Mouse (Mus musculus) kidney, embryonic 15.5 days (tissue): ENCODE results near the gene Sorcs2. TPM values are rescaled to one million over a fixed set of nuclear protein-coding genes. Genes with fewer than 3 reads are reported as not detected.
A peak's percentile ranks its signal among the peaks of the same experiment; 100 is the strongest.

ENCODE experiments used
- ATAC-seq: fragments of 200-750 bp; cut with Nextera tagmentation; replicated peaks from 2 replicates; pipeline ENCODE4 v1.8.0; 2017; ENCODE audit warnings: moderate TSS enrichment; ENCODE audit not compliant: low FRiP score
- H3K27ac ChIP-seq: fragments of 300-500 bp; sonication (generic); 2 replicates; pipeline ENCODE4 v1.5.1; 2015; ENCODE audit warnings: mild to moderate bottlenecking, inconsistent platforms
- H3K27me3 ChIP-seq: fragments of 300-500 bp; sonication (generic); 2 replicates; pipeline ENCODE4 v1.6.1; 2015; ENCODE audit warnings: inconsistent platforms
- H3K36me3 ChIP-seq: fragments of 300-500 bp; sonication (generic); 2 replicates; pipeline ENCODE4 v1.6.1; 2015; ENCODE audit warnings: inconsistent platforms
- H3K4me1 ChIP-seq: fragments of 300-500 bp; sonication (generic); 2 replicates; pipeline ENCODE4 v1.6.1; 2015; ENCODE audit warnings: inconsistent platforms
- H3K4me2 ChIP-seq: fragments of 300-500 bp; sonication (generic); 2 replicates; pipeline ENCODE4 v1.6.1; 2015; ENCODE audit warnings: moderate library complexity, mild to moderate bottlenecking, inconsistent platforms
- H3K4me3 ChIP-seq: fragments of 300-500 bp; sonication (generic); replicated peaks from 2 replicates; pipeline ENCODE4 v1.5.1; 2015; ENCODE audit warnings: mild to moderate bottlenecking, inconsistent platforms
- H3K9ac ChIP-seq: fragments of 300-500 bp; sonication (generic); 2 replicates; pipeline ENCODE4 v1.6.1; 2015; ENCODE audit warnings: mild to moderate bottlenecking, inconsistent platforms
- H3K9me3 ChIP-seq: fragments of 300-500 bp; sonication (generic); replicated peaks from 2 replicates; pipeline ENCODE4 v1.6.1; 2016; ENCODE audit warnings: inconsistent platforms
- WGBS: fragments of 180-500 bp; shearing (Covaris S2); methylation state at CpG from one replicate; pipeline ENCODE4 v1.1.7; 2015; ENCODE audit warnings: mixed read lengths; 5-methylcytosine and 5-hydroxymethylcytosine counted together
- polyA plus RNA-seq: library from polyadenylated mRNA; unstranded; fragments of >200 nt; fragmentation: Nextera tagmentation; extraction: Ambion mirVana; gene quantifications from 2 replicates; pipeline ENCODE4 v1.2.1, GENCODE M21; 2015

Sorcs2 gene
- polyA plus RNA-seq = 11.0 and 12.9 TPM in 2 replicates

- Histone ChIP-seq H3K27ac (peak within 1 kb of the TSS; percentile 75), H3K4me2 (peak within 1 kb of the TSS; percentile 100), H3K9me3 (no peaks in the 10 kb centered on the region), H3K4me1 (peaks cover 40% of the 10 kb centered on the region), H3K9ac (peak within 1 kb of the TSS; percentile 71), H3K36me3 (no peaks in the 10 kb centered on the region), H3K27me3 (peaks cover 18% of the 10 kb centered on the region), H3K4me3 (peak within 1 kb of the TSS; percentile 78)
- peak; percentile 81 for ATAC-seq
- WGBS = under 1% methylated on average over 44 of the region's 45 CpGs
These were observed at the start of gene Sorcs2 for GRCm38 (mm10) chr5:36397837-36398282. TSS of gene Sorcs2 (minus strand) at chr5:36398139.

- Histone ChIP-seq H3K9me3 (no peaks in the 10 kb centered on the region), H3K36me3 (no peaks in the 10 kb centered on the region), H3K27me3 (no peaks in the 10 kb centered on the region), H3K4me1 (peaks cover 2% of the 10 kb centered on the region; the same call in 1 of the 2 replicates), H3K4me2 (no peak overlapping the region), H3K27ac (no peak overlapping the region), H3K4me3 (no peak overlapping the region), H3K9ac (no peak overlapping the region)
- WGBS = 51% methylated on average over 9 of the region's 9 CpGs
- ATAC-seq = no peak
These were observed 48.4 kb upstream of the Sorcs2 start for GRCm38 (mm10) chr5:36446166-36446890.

DNA sequence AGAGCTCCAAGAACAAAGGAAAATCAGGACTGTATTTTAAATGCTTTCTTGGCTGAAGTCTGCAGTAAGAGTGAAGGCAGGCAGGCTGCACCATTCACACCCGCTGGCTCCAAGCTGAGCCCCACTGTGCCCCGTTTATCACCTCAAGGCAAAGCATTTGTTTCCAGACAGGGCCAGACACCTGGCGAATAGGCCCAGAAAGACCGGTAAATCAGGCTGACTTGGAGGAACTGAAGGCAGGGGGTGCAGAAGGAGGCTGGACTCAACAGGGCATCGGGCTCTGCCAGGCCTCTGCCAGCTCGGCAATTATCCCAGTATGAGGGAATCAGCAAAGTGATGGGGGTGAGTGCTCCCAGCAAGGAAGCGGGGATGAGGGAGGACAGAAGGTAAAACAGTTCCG lies 47.1 kb upstream of the Sorcs2 start:
- no peaks in the 10 kb centered on the region for H3K9me3 ChIP-seq
- H3K27ac ChIP-seq = no peak overlapping the region
- H3K36me3 ChIP-seq = no peaks in the 10 kb centered on the region
- H3K4me3 ChIP-seq = no peak overlapping the region
- whole genome bisulfite sequencing = 30% methylated on average over 8 of the region's 8 CpGs
- no peaks in the 10 kb centered on the region for H3K4me1 ChIP-seq
- ATAC-seq = no peak
- H3K9ac ChIP-seq = no peak overlapping the region
- H3K4me2 ChIP-seq = no peak overlapping the region
- no peaks in the 10 kb centered on the region for H3K27me3 ChIP-seq

DNA sequence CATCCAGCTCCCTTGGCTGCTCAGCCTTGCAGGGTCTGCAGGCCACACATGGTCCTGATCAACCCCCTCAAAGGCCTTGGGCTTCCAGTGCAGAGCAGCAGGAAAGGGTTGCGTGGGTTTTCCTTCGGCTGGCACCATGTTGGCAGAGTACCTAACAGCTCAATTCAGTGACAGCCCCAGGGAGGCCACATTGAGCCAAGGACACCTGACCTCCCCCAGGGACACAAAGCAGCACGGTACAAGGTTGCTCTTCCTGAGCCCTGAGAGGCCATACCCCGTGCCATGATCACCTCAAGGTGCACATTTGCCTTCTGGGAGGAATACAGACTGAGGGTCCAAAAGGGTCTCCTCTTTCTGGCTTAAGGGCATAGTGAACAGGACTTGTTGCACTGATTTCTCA lies 46.7 kb upstream of the Sorcs2 start:
- H3K27ac ChIP-seq = no peak overlapping the region
- H3K4me2 ChIP-seq = no peak overlapping the region
- ATAC-seq = no peak
- no peak overlapping the region for H3K9ac ChIP-seq
- H3K36me3 ChIP-seq = no peaks in the 10 kb centered on the region
- H3K27me3 ChIP-seq = no peaks in the 10 kb centered on the region
- H3K4me1 ChIP-seq = no peaks in the 10 kb centered on the region
- no peak overlapping the region for H3K4me3 ChIP-seq
- no peaks in the 10 kb centered on the region for H3K9me3 ChIP-seq
- 56% methylated on average over 4 of the region's 4 CpGs for WGBS

DNA sequence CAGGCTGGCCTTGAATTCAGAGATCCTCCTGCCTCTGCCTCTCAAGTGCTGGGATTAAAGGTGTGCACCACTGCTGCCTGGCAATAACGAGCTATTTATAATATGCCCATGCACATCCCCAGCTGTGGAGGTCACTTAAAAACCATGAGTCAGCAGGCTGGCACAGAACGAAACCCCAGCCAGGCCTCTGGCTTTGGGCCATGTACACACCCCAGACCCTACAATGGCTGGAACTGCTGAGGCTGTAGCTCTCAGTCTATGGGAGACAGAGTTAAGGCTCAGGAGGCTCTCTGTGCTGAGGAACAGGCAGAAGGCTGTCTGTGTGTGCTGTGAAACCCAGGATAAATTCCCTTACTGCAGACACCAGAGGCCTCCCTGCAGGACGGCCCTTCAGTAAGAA lies 42.8 kb upstream of the Sorcs2 start:
- H3K4me3 ChIP-seq = no peak overlapping the region
- ATAC-seq = no peak
- 77% methylated on average over 3 of the region's 3 CpGs for WGBS

GRCm38 (mm10) chr5:36436858-36437257 lies 38.9 kb upstream of the Sorcs2 start:
- H3K4me2 ChIP-seq = no peak overlapping the region
- 75% methylated on average over 4 of the region's 4 CpGs for WGBS

More for the DNA sequence above, 42.8 kb upstream of the Sorcs2 start:
- Histone ChIP-seq H3K27me3 (no peaks in the 10 kb centered on the region), H3K4me2 (no peak overlapping the region), H3K9ac (no peak overlapping the region), H3K36me3 (no peaks in the 10 kb centered on the region), H3K27ac (no peak overlapping the region), H3K4me1 (no peaks in the 10 kb centered on the region), H3K9me3 (no peaks in the 10 kb centered on the region)

GRCm38 (mm10) chr5:36434398-36434967 lies 36.5 kb upstream of the Sorcs2 start:
- no peaks in the 10 kb centered on the region for H3K9me3 ChIP-seq
- no peak overlapping the region for H3K9ac ChIP-seq
- H3K36me3 ChIP-seq = no peaks in the 10 kb centered on the region
- ATAC-seq = no peak
- H3K4me3 ChIP-seq = no peak overlapping the region
- no peak overlapping the region for H3K27ac ChIP-seq
- H3K4me1 ChIP-seq = 0 out of 2 replicates have a peak, but pooled peaks cover 8% of the 10 kb centered on the region
- no peak overlapping the region for H3K4me2 ChIP-seq
- no peaks in the 10 kb centered on the region for H3K27me3 ChIP-seq
- 75% methylated on average over 9 of the region's 9 CpGs for WGBS

More at GRCm38 (mm10) chr5:36436858-36437257, 38.9 kb upstream of the Sorcs2 start:
- Histone ChIP-seq H3K36me3 (no peaks in the 10 kb centered on the region), H3K4me3 (no peak overlapping the region), H3K27me3 (no peaks in the 10 kb centered on the region), H3K4me1 (no peaks in the 10 kb centered on the region), H3K9me3 (no peaks in the 10 kb centered on the region), H3K9ac (no peak overlapping the region), H3K27ac (no peak overlapping the region)
- no peak for ATAC-seq

DNA sequence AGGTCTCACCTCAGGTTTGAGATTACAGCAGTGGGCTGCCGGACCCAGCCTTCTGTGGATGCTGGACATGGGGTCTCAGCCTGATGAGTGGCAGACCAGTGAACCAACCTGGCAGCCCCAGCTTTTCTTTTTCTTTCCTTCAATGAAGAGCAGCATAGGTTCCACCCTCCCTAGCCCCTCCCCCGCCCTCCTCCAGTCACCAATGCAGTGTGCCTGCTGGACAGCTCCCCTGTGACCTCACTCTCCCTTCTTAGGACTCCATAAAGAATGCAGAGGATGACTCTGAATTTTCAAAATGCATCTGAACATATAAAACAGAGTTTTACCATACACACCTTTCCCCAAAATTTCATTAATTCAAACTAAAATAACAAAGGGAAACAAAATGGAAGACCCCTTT lies 33.8 kb upstream of the Sorcs2 start:
- Histone ChIP-seq H3K4me1 (peaks cover 26% of the 10 kb centered on the region), H3K27me3 (no peaks in the 10 kb centered on the region), H3K9me3 (no peaks in the 10 kb centered on the region), H3K4me2 (no peak overlapping the region), H3K4me3 (no peak overlapping the region), H3K27ac (no peak overlapping the region), H3K9ac (no peak overlapping the region), H3K36me3 (no peaks in the 10 kb centered on the region)
- ATAC-seq = no peak
- WGBS = 49% methylated on average over 2 of the region's 2 CpGs

DNA sequence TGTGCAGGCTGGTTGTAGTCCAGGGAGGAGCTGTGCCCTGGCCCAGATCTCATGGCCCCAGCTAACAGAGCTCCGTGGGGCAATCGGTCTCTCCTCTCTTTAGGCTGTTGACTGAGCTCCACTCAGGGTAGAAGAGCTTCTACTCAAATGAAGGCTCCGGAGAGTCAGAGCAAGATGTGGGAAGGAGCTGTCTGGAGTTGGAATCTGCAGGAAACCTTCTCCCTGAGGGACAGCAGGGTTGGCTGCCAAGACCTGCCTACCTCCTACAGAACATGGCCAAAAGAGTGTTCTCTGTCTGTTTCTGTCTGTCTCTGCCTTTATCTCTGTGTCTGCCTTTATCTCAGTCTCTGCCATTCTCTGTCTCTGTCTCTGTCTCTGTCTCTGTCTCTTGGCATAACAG lies 31.6 kb upstream of the Sorcs2 start:
- Histone ChIP-seq H3K9ac (no peak overlapping the region), H3K9me3 (no peaks in the 10 kb centered on the region), H3K27me3 (no peaks in the 10 kb centered on the region), H3K27ac (no peak overlapping the region), H3K36me3 (no peaks in the 10 kb centered on the region), H3K4me1 (peaks cover 34% of the 10 kb centered on the region), H3K4me2 (no peak overlapping the region), H3K4me3 (no peak overlapping the region)
- no peak for ATAC-seq
- 86% methylated on average over 3 of the region's 3 CpGs for WGBS

GRCm38 (mm10) chr5:36427831-36428230 lies 29.9 kb upstream of the Sorcs2 start:
- no peaks in the 10 kb centered on the region for H3K36me3 ChIP-seq
- H3K27me3 ChIP-seq = no peaks in the 10 kb centered on the region
- H3K27ac ChIP-seq = no peak overlapping the region
- H3K4me3 ChIP-seq = no peak overlapping the region
- peak overlapping the region; percentile 29; the same call in 1 of the 2 replicates for H3K4me2 ChIP-seq
- no peaks in the 10 kb centered on the region for H3K9me3 ChIP-seq
- 15% methylated on average over 11 of the region's 11 CpGs for WGBS
- ATAC-seq = no peak; the same call in 1 of the 2 replicates
- H3K4me1 ChIP-seq = peaks cover 34% of the 10 kb centered on the region
- H3K9ac ChIP-seq = no peak overlapping the region

DNA sequence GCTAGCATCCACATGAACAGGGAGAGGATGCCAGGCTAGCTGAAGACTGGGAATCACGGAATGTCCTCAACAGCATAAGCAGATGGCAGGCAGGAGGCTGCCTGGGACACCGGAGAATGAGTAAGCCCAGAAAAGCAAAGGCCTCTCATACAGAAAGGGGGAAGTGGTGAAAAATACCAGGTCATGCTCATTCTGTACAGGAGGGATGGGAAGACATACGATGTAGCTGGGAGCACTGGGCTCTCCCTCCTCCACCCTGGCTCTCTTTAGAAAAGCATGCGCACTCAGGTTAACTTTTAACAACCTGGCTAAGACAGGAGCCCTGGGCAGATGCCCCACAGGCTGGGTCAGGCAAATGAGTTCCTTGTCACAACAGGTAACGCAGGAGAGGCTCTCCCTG lies 28.5 kb upstream of the Sorcs2 start:
- Histone ChIP-seq H3K4me1 (peaks cover 33% of the 10 kb centered on the region), H3K9me3 (no peaks in the 10 kb centered on the region), H3K27me3 (no peaks in the 10 kb centered on the region), H3K9ac (no peak overlapping the region), H3K4me2 (no peak overlapping the region), H3K36me3 (no peaks in the 10 kb centered on the region), H3K27ac (peak overlapping the region; percentile 28; the same call in 1 of the 2 replicates), H3K4me3 (no peak overlapping the region)
- 66% methylated on average over 5 of the region's 5 CpGs for WGBS
- 0 out of 2 replicates have a peak, but pooled peaks have one; percentile 14 for ATAC-seq

GRCm38 (mm10) chr5:36424676-36425075 lies 26.7 kb upstream of the Sorcs2 start:
- Histone ChIP-seq H3K4me3 (no peak overlapping the region), H3K9ac (no peak overlapping the region), H3K4me1 (peaks cover 27% of the 10 kb centered on the region), H3K36me3 (no peaks in the 10 kb centered on the region), H3K27me3 (no peaks in the 10 kb centered on the region), H3K9me3 (no peaks in the 10 kb centered on the region), H3K4me2 (no peak overlapping the region), H3K27ac (no peak overlapping the region)
- ATAC-seq = no peak
